Mouse (Mus musculus): Measurements from ENCODE around the gene Phykpl. TPM values are rescaled to one million over a fixed set of nuclear protein-coding genes. Genes with fewer than 3 reads are reported as not detected.

The Phykpl gene
- polyA plus RNA-seq, 1 experiment from 2014 or later = 14.5 TPM

GRCm38 (mm10) chr11:51582713-51583112 lies 1.8 kb upstream of the Phykpl start:
- H3K27ac ChIP-seq (ENCODE audit: low read depth) = no peak overlapping the region
- H3K9ac ChIP-seq (replicated peaks) = no peak overlapping the region
- no peak overlapping the region for H3K4me3 ChIP-seq (ENCODE audit: low read depth, low read length)
- H3K9me3 ChIP-seq (ENCODE audit: low read length) = no peaks in the 10 kb centered on the region
- peaks cover 21% of the 10 kb centered on the region for H3K4me1 ChIP-seq (ENCODE audit: insufficient read depth)
- H3K27me3 ChIP-seq (ENCODE audit: insufficient read depth, low read length) = no peaks in the 10 kb centered on the region
- WGBS (ENCODE audit: insufficient replicate concordance) = 22% methylated on average over 8 of the region's 8 CpGs
- TF ChIP-seq CTCF (IDR thresholded peaks at IDR 0.05; ENCODE audit: low read depth) (peak; percentile 88), EP300 (IDR thresholded peaks at IDR 0.05; ENCODE audit: low read depth) (no peak)
- no peak overlapping the region for H3K4me2 ChIP-seq (ENCODE audit: low read depth, low read length)
- ATAC-seq (no peak), DNase-seq (peak; percentile 84)
- H3K36me3 ChIP-seq (replicated peaks; ENCODE audit: insufficient read depth, low read length) = peaks cover 6% of the 10 kb centered on the region

- ATAC-seq (peak; percentile 10), DNase-seq (no peak)
- peak overlapping the region; percentile 91 for H3K27ac ChIP-seq (ENCODE audit: low read depth)
- TF ChIP-seq CTCF (IDR thresholded peaks at IDR 0.05; ENCODE audit: low read depth) = no peak
- no peak for TF ChIP-seq EP300 (IDR thresholded peaks at IDR 0.05; ENCODE audit: low read depth)
- peaks cover 17% of the 10 kb centered on the region for H3K36me3 ChIP-seq (replicated peaks; ENCODE audit: insufficient read depth, low read length)
- H3K9ac ChIP-seq (replicated peaks) = peak overlapping the region; percentile 90
- peaks cover 21% of the 10 kb centered on the region for H3K4me1 ChIP-seq (ENCODE audit: insufficient read depth)
- no peaks in the 10 kb centered on the region for H3K27me3 ChIP-seq (ENCODE audit: insufficient read depth, low read length)
- H3K9me3 ChIP-seq (ENCODE audit: low read length) = no peaks in the 10 kb centered on the region
- peak overlapping the region; percentile 73 for H3K4me3 ChIP-seq (ENCODE audit: low read depth, low read length)
- peak overlapping the region; percentile 93 for H3K4me2 ChIP-seq (ENCODE audit: low read depth, low read length)
- WGBS (ENCODE audit: insufficient replicate concordance) = 9% methylated on average over 9 of the region's 9 CpGs
These were observed 513 bp upstream of the Phykpl start for GRCm38 (mm10) chr11:51584057-51584430.

- WGBS (ENCODE audit: insufficient replicate concordance) = 33% methylated on average over 8 of the region's 8 CpGs
- Histone ChIP-seq H3K9ac (replicated peaks) (peak overlapping the region; percentile 90), H3K27me3 (ENCODE audit: insufficient read depth, low read length) (no peaks in the 10 kb centered on the region), H3K4me3 (ENCODE audit: low read depth, low read length) (peak overlapping the region; percentile 73), H3K36me3 (replicated peaks; ENCODE audit: insufficient read depth, low read length) (peaks cover 28% of the 10 kb centered on the region), H3K4me1 (ENCODE audit: insufficient read depth) (peaks cover 21% of the 10 kb centered on the region), H3K4me2 (ENCODE audit: low read depth, low read length) (peak overlapping the region; percentile 93), H3K9me3 (ENCODE audit: low read length) (no peaks in the 10 kb centered on the region), H3K27ac (ENCODE audit: low read depth) (peak overlapping the region; percentile 91)
- ATAC-seq (no peak), DNase-seq (no peak)
- TF ChIP-seq EP300 (IDR thresholded peaks at IDR 0.05; ENCODE audit: low read depth) = no peak
- no peak for TF ChIP-seq CTCF (IDR thresholded peaks at IDR 0.05; ENCODE audit: low read depth)
These were observed 1.2 kb downstream of the Phykpl start for GRCm38 (mm10) chr11:51585608-51586252.

- no peak for TF ChIP-seq CTCF (IDR thresholded peaks at IDR 0.05; ENCODE audit: low read depth)
- TF ChIP-seq EP300 (IDR thresholded peaks at IDR 0.05; ENCODE audit: low read depth) = no peak
- no peak overlapping the region for H3K27ac ChIP-seq (ENCODE audit: low read depth)
- ATAC-seq = no peak
- WGBS (ENCODE audit: insufficient replicate concordance) = 79% methylated on average over 13 of the region's 13 CpGs
- H3K36me3 ChIP-seq (replicated peaks; ENCODE audit: insufficient read depth, low read length) = peaks cover 35% of the 10 kb centered on the region
- H3K9ac ChIP-seq (replicated peaks) = 0 out of 2 replicates have a peak overlapping the region, but pooled peaks have one; percentile 0
- H3K4me1 ChIP-seq (ENCODE audit: insufficient read depth) = peaks cover 21% of the 10 kb centered on the region
- no peaks in the 10 kb centered on the region for H3K9me3 ChIP-seq (ENCODE audit: low read length)
- H3K4me3 ChIP-seq (ENCODE audit: low read depth, low read length) = no peak overlapping the region
- no peaks in the 10 kb centered on the region for H3K27me3 ChIP-seq (ENCODE audit: insufficient read depth, low read length)
- DNase-seq = no peak
- no peak overlapping the region for H3K4me2 ChIP-seq (ENCODE audit: low read depth, low read length)
These were observed 1.9 kb downstream of the Phykpl start for GRCm38 (mm10) chr11:51586411-51586810.

- Histone ChIP-seq H3K4me3 (ENCODE audit: low read depth, low read length) (no peak overlapping the region), H3K9me3 (ENCODE audit: low read length) (no peaks in the 10 kb centered on the region), H3K27ac (ENCODE audit: low read depth) (no peak overlapping the region), H3K36me3 (replicated peaks; ENCODE audit: insufficient read depth, low read length) (peaks cover 40% of the 10 kb centered on the region), H3K9ac (replicated peaks) (no peak overlapping the region), H3K4me1 (ENCODE audit: insufficient read depth) (peaks cover 21% of the 10 kb centered on the region), H3K4me2 (ENCODE audit: low read depth, low read length) (no peak overlapping the region), H3K27me3 (ENCODE audit: insufficient read depth, low read length) (no peaks in the 10 kb centered on the region)
- no peak for DNase-seq
- WGBS (ENCODE audit: insufficient replicate concordance) = 86% methylated on average over 1 of the region's 1 CpGs
- no peak for ATAC-seq
- no peak for TF ChIP-seq CTCF (IDR thresholded peaks at IDR 0.05; ENCODE audit: low read depth)
- no peak for TF ChIP-seq EP300 (IDR thresholded peaks at IDR 0.05; ENCODE audit: low read depth)
These were observed 2.5 kb downstream of the Phykpl start for GRCm38 (mm10) chr11:51587059-51587458.

- Histone ChIP-seq H3K27me3 (ENCODE audit: insufficient read depth, low read length) (no peaks in the 10 kb centered on the region), H3K36me3 (replicated peaks; ENCODE audit: insufficient read depth, low read length) (peaks cover 58% of the 10 kb centered on the region), H3K9me3 (ENCODE audit: low read length) (no peaks in the 10 kb centered on the region), H3K4me2 (ENCODE audit: low read depth, low read length) (no peak overlapping the region), H3K9ac (replicated peaks) (no peak overlapping the region), H3K4me3 (ENCODE audit: low read depth, low read length) (no peak overlapping the region), H3K27ac (ENCODE audit: low read depth) (no peak overlapping the region), H3K4me1 (ENCODE audit: insufficient read depth) (peaks cover 18% of the 10 kb centered on the region)
- ATAC-seq = no peak
- no peak for TF ChIP-seq EP300 (IDR thresholded peaks at IDR 0.05; ENCODE audit: low read depth)
- peak; percentile 30 for TF ChIP-seq CTCF (IDR thresholded peaks at IDR 0.05; ENCODE audit: low read depth)
- 93% methylated on average over 3 of the region's 3 CpGs for WGBS (ENCODE audit: insufficient replicate concordance)
- no peak for DNase-seq
These were observed 4.3 kb downstream of the Phykpl start for GRCm38 (mm10) chr11:51588833-51589232.
